Mouse (Mus musculus) heart, embryonic 11.5 days (tissue): ENCODE results near the gene Cdc37. TPM values are rescaled to one million over a fixed set of nuclear protein-coding genes. Genes with fewer than 3 reads are reported as not detected.

Source experiments
- ATAC-seq: fragments of 200-750 bp; cut with Nextera tagmentation; replicated peaks from 2 replicates; pipeline ENCODE4 v1.8.0; 2017; ENCODE audit warnings: moderate library complexity; ENCODE audit not compliant: insufficient number of reproducible peaks, low FRiP score, low TSS enrichment
- H3K27ac ChIP-seq: fragments of 300-500 bp; sonication (generic); 2 replicates; pipeline ENCODE4 v1.5.1; 2014; ENCODE audit warnings: mild to moderate bottlenecking, low read depth, low read length
- H3K27me3 ChIP-seq: fragments of 300-500 bp; sonication (generic); 2 replicates; pipeline ENCODE4 v1.6.1; 2014; ENCODE audit warnings: mild to moderate bottlenecking, low read length, mixed read lengths; ENCODE audit not compliant: control insufficient read depth, insufficient read depth
- H3K36me3 ChIP-seq: fragments of 300-500 bp; sonication (generic); 2 replicates; pipeline ENCODE4 v1.6.1; 2014; ENCODE audit warnings: mild to moderate bottlenecking, low read length, moderate library complexity, mixed read lengths; ENCODE audit not compliant: control insufficient read depth, insufficient read depth
- H3K4me1 ChIP-seq: fragments of 300-500 bp; sonication (generic); 2 replicates; pipeline ENCODE4 v1.6.1; 2014; ENCODE audit warnings: low read length; ENCODE audit not compliant: control insufficient read depth, insufficient read depth
- H3K4me2 ChIP-seq: fragments of 300-500 bp; sonication (generic); 2 replicates; pipeline ENCODE4 v1.6.1; 2014; ENCODE audit warnings: mild to moderate bottlenecking, moderate library complexity
- H3K4me3 ChIP-seq: fragments of 300-500 bp; sonication (generic); 2 replicates; pipeline ENCODE4 v1.5.1; 2014; ENCODE audit warnings: low read depth, low read length
- H3K9ac ChIP-seq: fragments of 300-500 bp; sonication (generic); 2 replicates; pipeline ENCODE4 v1.6.1; 2014; ENCODE audit warnings: mild to moderate bottlenecking, low read depth, low read length, moderate library complexity
- H3K9me3 ChIP-seq: fragments of 300-500 bp; sonication (generic); replicated peaks from 2 replicates; pipeline ENCODE4 v1.6.1; 2016; ENCODE audit warnings: low read length; ENCODE audit not compliant: control insufficient read depth
- WGBS: fragments of 180-500 bp; shearing (Covaris S2); extraction: QIAGEN DNeasy Blood & Tissue Kit; methylation state at CpG from one replicate; pipeline ENCODE4 v1.1.7; 2014; ENCODE audit not compliant: insufficient replicate concordance; 5-methylcytosine and 5-hydroxymethylcytosine counted together
- polyA plus RNA-seq: library from polyadenylated mRNA; unstranded; fragments of >200 nt; fragmentation: Nextera tagmentation; extraction: Ambion mirVana; gene quantifications from 2 replicates; pipeline ENCODE4 v1.2.1, GENCODE M21; 2014

Gene Cdc37
- polyA plus RNA-seq, 1 experiment from 2014 or later = 254 TPM

DNA sequence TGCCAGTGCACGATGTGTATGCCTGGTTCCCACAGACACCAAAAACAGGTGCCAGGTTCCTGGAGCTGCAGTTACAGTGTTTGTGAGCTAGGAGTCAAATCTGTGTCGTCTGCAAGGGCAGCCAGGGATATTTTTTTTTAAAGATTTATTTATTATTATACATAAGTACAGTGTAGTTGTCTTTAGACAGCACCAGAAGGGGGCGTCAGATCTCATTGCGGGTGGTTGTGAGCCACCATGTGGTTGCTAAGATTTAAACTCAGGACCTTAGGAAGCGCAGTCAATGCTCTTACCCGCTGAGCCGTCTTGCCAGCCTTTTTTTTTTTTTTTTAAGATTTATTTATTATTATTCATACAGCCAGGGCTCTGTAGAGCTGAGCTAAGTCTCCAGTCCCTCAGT, 40.1 kb upstream of the Cdc37 start:
- no peak for ATAC-seq
- Histone ChIP-seq H3K4me1 (peaks cover 12% of the 10 kb centered on the region), H3K4me3 (no peak overlapping the region), H3K9ac (no peak overlapping the region), H3K36me3 (peaks cover 3% of the 10 kb centered on the region; the same call in 1 of the 2 replicates), H3K27me3 (no peaks in the 10 kb centered on the region), H3K9me3 (no peaks in the 10 kb centered on the region), H3K4me2 (no peak overlapping the region), H3K27ac (no peak overlapping the region)
- WGBS = 45% methylated on average over 7 of the region's 7 CpGs

DNA sequence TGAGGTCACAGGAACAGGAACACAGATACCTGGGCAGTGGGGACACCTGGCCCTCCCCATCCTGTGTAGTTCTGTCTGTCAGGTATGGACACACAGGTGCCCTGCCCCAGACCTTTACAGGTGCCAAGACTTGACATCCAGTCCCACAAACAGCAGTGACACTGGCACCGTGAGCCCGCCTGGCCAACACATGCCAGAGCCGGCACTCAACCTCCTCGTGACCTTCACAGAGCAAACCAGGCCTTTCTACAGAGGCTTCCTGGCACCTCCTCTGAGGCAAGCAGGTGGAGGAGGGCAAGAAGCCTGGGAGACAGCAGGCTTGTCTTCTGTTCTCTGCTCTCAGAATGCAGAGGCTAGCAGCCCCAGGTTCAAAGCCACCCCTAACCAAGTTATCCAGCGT, 35.7 kb upstream of the Cdc37 start:
- Histone ChIP-seq H3K4me2 (no peak overlapping the region), H3K27ac (no peak overlapping the region), H3K36me3 (no peaks in the 10 kb centered on the region), H3K9ac (no peak overlapping the region), H3K9me3 (no peaks in the 10 kb centered on the region), H3K4me3 (no peak overlapping the region), H3K4me1 (peaks cover 27% of the 10 kb centered on the region), H3K27me3 (no peaks in the 10 kb centered on the region; the same call in 1 of the 2 replicates)
- 76% methylated on average over 5 of the region's 5 CpGs for WGBS
- no peak for ATAC-seq

GRCm38 (mm10) chr9:21184733-21185132, 35.0 kb upstream of the Cdc37 start:
- Histone ChIP-seq H3K27me3 (no peaks in the 10 kb centered on the region; the same call in 1 of the 2 replicates), H3K36me3 (no peaks in the 10 kb centered on the region), H3K4me2 (peak overlapping the region; percentile 78), H3K4me1 (peaks cover 29% of the 10 kb centered on the region), H3K9ac (no peak overlapping the region), H3K27ac (no peak overlapping the region), H3K4me3 (peak overlapping the region; percentile 40), H3K9me3 (no peaks in the 10 kb centered on the region)
- WGBS = 38% methylated on average over 2 of the region's 2 CpGs
- no peak for ATAC-seq

GRCm38 (mm10) chr9:21183905-21184413, 34.2 kb upstream of the Cdc37 start:
- peak overlapping the region; percentile 68 for H3K9ac ChIP-seq
- peak overlapping the region; percentile 78 for H3K4me2 ChIP-seq
- WGBS = 6% methylated on average over 34 of the region's 34 CpGs
- no peaks in the 10 kb centered on the region; the same call in 1 of the 2 replicates for H3K27me3 ChIP-seq
- no peak for ATAC-seq
- H3K4me1 ChIP-seq = peaks cover 29% of the 10 kb centered on the region
- no peak overlapping the region for H3K27ac ChIP-seq
- H3K36me3 ChIP-seq = no peaks in the 10 kb centered on the region
- H3K9me3 ChIP-seq = no peaks in the 10 kb centered on the region
- H3K4me3 ChIP-seq = peak overlapping the region; percentile 40

DNA sequence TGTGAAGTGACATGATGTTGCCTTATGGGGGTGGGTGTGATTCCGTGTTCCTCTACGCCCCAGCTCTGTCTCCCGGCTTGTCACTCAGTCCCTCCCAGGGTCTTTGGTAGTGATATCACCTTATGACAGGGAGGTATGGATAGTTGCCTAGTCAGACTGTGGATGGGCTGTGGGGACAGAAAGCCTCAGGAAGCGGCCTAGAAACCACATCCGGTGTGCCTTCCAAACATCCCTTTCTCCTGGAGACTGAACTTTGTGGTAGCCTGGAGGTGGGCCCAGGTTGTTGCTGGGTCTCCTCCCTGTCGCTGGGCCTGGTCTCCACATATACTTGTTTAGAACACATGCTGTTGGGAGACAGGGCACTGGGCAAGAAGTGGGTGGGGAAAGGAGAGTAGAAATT, 33.6 kb upstream of the Cdc37 start:
- no peak for ATAC-seq
- Histone ChIP-seq H3K4me3 (no peak overlapping the region), H3K36me3 (no peaks in the 10 kb centered on the region), H3K27ac (no peak overlapping the region), H3K27me3 (no peaks in the 10 kb centered on the region; the same call in 1 of the 2 replicates), H3K4me2 (peak overlapping the region; percentile 78; the same call in 1 of the 2 replicates), H3K9ac (no peak overlapping the region), H3K9me3 (no peaks in the 10 kb centered on the region), H3K4me1 (peaks cover 29% of the 10 kb centered on the region)
- WGBS = 79% methylated on average over 6 of the region's 6 CpGs

DNA sequence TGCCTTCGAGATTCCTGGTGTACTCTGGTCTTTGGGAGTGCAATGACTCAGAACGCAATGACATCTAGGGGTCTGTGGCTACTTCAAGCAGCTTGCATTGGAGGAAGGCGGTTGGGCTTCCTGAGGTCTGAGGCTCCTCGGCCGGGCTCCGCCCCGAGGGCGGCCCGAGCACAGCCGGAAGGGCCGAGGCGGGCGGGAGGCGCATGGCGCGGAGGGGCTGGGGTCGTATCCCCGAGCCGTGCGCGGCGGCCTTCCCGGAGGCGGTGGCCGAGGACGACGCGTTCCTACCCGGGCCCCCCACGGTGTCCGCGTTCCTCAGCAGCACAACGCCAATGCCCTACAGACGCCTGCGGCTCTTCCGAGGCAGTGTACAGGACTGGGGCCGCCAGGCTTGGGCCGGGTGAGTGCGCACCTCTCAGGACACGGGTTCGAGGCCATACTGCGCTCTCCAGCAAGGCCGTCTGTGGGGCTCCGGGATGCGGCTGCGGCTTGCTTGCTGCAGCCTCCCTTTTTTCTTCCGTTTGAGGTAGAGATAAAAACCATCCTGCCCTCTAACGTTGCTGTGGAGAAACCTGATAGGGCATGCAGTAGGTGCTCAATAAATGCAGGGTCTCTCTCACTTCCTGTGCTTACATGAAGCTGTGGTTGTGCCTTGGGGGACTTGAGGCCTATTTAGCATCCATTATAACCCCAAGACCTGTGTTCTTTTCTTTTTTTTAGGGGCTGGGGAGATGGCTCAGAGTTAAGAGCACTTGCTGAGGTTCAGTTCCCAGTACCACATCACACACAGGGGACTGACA, 31.8 kb upstream of the Cdc37 start:
- ATAC-seq = 0 out of 2 replicates have a peak, but pooled peaks have one; percentile 20
- no peak overlapping the region; the same call in 1 of the 2 replicates for H3K27ac ChIP-seq
- 6% methylated on average over 42 of the region's 48 CpGs for WGBS
- no peaks in the 10 kb centered on the region for H3K9me3 ChIP-seq
- H3K27me3 ChIP-seq = no peaks in the 10 kb centered on the region; the same call in 1 of the 2 replicates
- peaks cover 29% of the 10 kb centered on the region for H3K4me1 ChIP-seq
- H3K9ac ChIP-seq = peak overlapping the region; percentile 75
- no peaks in the 10 kb centered on the region for H3K36me3 ChIP-seq
- peak overlapping the region; percentile 48 for H3K4me3 ChIP-seq
- peak overlapping the region; percentile 71 for H3K4me2 ChIP-seq

GRCm38 (mm10) chr9:21180841-21181240, 31.1 kb upstream of the Cdc37 start:
- H3K4me1 ChIP-seq = peaks cover 24% of the 10 kb centered on the region
- H3K4me3 ChIP-seq = no peak overlapping the region
- ATAC-seq = no peak
- H3K27me3 ChIP-seq = no peaks in the 10 kb centered on the region; the same call in 1 of the 2 replicates
- H3K9me3 ChIP-seq = no peaks in the 10 kb centered on the region
- 48% methylated on average over 1 of the region's 1 CpGs for WGBS
- H3K27ac ChIP-seq = no peak overlapping the region
- H3K4me2 ChIP-seq = no peak overlapping the region
- no peaks in the 10 kb centered on the region for H3K36me3 ChIP-seq
- no peak overlapping the region for H3K9ac ChIP-seq

GRCm38 (mm10) chr9:21180402-21180801, 30.6 kb upstream of the Cdc37 start:
- WGBS = 64% methylated on average over 4 of the region's 4 CpGs

More at GRCm38 (mm10) chr9:21180402-21180801, 30.6 kb upstream of the Cdc37 start:
- no peak overlapping the region for H3K27ac ChIP-seq
- H3K9me3 ChIP-seq = no peaks in the 10 kb centered on the region
- no peak overlapping the region for H3K4me3 ChIP-seq
- no peak overlapping the region for H3K4me2 ChIP-seq
- H3K9ac ChIP-seq = no peak overlapping the region
- no peaks in the 10 kb centered on the region for H3K36me3 ChIP-seq
- H3K27me3 ChIP-seq = no peaks in the 10 kb centered on the region; the same call in 1 of the 2 replicates
- H3K4me1 ChIP-seq = peaks cover 20% of the 10 kb centered on the region
- ATAC-seq = no peak
